Mouse (Mus musculus) yolk sac, embryonic 10.5 days (tissue): ENCODE measurements around the gene Syn3.
"Not testable (repeated sequence)": the region's sequence is repeated elsewhere in the genome, so short reads cannot be mapped to it uniquely, and the experiment has no call there.

Experiments
- DNase-seq: peaks from one replicate; pipeline ENCODE4 v3.0.0-alpha.2; 2017; ENCODE audit warnings: low spot score

The Syn3 gene

GRCm38 (mm10) chr10:86155344-86155743 is 343.4 kb downstream of the Syn3 start:
- DNase-seq: no peak

GRCm38 (mm10) chr10:86153221-86153620 is 345.5 kb downstream of the Syn3 start:
- DNase-seq: no peak

- no peak for DNase-seq
These were observed 347.3 kb downstream of the Syn3 start for GRCm38 (mm10) chr10:86151357-86151756.

DNA sequence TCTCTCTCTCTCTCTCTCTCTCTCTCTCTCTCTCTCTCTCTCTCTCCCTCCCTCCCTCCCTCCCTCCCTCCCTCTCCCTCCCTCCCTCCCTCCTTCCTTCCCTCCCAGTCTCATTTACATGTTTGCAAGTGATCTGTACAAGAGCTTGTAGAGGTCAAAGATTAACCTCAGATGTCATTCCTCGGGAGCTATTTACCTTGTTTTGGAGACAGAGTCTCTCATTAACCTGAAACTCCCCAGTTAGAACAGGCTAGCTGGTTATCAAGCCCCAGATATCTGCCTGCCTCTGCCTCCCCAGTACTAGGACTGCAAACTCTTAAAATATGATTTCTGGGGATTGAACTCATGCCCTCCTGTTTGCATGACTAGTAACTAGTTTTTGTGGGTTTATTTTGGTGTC is 348.6 kb downstream of the Syn3 start:
- peak; percentile 36 for DNase-seq

DNA sequence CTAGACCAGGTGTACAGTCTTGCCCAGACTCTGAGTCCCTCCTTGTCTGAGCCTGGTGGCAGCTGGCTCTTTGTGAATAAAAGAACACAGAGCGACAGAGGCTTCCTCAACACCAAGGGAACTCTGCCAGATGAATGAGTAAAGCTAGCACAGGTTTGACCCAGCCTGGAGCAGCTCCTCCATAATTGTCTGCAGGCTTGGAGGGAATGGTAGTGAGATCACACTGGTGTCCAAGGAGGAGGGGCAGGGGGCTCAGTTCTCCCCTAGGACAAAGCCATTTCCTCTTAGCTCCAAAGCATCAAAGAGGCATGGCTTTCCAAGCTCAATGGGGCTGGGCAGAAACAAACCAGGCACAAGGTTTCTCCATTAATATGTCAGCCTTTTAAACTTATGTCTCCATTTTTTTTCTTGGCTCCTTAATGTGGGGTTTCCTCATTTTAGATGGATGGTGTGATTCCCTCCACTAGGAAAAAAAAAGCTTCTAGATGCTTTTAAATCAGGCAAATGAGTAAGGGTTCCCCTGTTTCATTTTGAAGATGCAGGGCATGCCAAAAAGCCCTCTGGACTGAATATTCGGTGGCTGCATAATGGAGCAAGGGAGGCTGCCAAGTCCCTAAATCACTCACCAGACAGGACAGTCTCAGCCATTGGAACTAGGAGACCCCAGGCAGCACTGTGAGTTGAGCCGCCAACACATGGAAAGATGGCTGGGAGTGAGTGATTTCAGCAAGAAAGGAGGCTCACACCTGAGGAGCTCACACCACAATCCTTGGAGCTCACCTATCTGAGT is 349.5 kb downstream of the Syn3 start:
- DNase-seq: no peak

- DNase-seq: no peak
These were observed 359.5 kb downstream of the Syn3 start for GRCm38 (mm10) chr10:86139061-86139681.

DNA sequence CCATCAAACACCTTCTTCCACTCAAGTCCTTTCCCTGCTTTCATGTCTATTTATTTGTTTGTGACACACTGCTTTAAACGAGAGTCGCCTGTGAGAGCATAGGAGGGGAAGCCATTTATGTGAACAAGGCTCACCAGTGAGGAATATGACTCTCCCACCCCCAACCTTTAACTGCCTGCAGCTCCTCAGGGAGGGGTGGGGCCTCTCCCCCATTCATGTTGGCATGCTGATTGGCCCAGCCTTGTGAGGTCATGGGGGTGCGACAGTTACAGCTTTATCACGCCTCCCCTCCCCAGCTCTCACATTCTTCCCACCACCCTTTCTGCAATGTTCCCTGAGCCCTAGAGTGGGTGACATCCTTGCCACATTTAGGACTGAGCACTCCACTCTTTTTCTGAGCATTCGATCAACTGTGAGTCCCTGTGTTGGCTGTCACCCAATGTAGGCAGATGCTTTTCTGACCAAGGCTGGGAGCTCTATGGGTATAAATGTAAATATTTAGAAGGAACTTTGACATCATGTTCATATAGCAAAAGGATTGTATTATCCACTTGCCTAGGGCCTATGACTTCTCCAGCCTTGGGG is 361.0 kb downstream of the Syn3 start:
- no peak for DNase-seq

DNA sequence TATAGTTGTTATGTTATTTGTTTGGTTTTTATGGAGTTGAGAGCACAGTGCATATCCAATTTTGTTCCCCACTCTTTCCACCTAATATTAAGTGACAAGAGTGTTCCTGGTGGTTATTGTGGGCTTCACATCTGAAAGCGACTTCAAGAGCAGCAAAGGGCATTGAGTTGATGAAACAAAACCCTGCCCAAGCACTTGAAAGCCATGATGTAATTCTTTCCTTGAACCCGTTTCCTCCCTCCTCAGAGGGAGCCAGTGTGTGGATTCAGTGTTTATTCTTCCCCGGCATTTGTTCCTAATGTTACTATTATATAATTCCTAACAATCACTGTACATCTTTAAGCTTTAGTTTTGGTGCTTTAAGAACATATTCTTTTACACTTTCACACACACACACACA is 361.6 kb downstream of the Syn3 start:
- no peak for DNase-seq

DNA sequence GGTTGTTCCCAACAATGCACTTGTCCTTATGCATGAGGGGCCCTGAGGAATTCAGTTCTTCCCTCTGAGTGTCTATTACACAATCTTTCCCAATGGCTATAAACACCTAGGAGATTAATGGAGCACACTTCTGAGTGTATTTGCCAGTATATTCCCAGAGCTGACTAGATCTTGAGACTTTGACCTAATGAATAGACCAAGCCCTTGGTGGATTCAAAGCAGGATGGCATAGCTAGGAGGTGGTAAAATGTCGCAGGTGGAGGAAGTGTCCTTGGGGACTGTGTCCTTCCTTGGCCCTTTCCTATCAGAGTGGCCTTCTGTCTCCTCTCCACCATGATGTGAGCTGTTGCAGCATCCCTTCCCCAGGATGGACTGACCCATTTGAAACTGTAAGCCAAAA is 362.4 kb downstream of the Syn3 start:
- no peak for DNase-seq

GRCm38 (mm10) chr10:86134848-86135247 is 363.8 kb downstream of the Syn3 start:
- DNase-seq: no peak

DNA sequence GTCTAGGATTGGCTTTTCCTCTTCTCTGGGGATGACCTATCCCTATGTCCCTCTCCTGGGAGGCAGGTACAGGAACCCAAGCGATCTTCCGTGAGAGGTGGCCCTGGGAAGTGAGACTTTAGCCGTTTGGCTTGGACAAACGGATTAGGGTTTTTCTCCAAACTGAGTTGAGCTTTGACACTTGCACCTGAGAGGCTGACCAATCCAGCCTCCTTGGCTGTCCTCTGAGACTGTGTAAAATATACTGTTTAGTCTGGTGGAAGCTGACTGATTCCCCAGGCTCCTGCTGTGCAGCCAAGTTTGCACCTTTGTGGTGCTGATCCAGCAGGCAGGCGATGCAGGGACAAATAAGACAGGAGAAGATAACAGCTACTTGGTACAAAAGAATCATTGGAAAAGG is 364.4 kb downstream of the Syn3 start:
- DNase-seq: no peak

GRCm38 (mm10) chr10:86132420-86132956 is 366.2 kb downstream of the Syn3 start:
- no peak for DNase-seq

DNA sequence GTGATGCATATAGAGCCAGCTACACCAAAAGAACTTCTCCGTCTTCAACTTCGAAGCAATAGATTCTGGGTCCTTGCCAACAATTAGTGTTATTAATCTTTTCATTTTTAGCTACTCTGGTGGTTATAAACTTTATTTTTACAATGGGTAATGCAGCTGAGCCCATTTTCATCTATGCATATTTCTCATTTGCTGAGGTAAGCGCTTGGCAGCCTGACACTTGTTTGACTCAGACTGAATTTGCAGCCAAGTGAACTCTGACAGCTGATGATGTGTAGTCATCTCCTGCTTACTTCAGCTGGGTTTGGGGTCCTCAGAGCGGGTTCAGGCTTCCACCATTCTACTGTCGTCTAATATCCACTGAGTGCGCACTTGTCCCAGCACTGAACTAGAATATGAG is 369.6 kb downstream of the Syn3 start:
- no peak for DNase-seq

- DNase-seq: no peak
These were observed 372.2 kb downstream of the Syn3 start for GRCm38 (mm10) chr10:86126478-86126877.

DNA sequence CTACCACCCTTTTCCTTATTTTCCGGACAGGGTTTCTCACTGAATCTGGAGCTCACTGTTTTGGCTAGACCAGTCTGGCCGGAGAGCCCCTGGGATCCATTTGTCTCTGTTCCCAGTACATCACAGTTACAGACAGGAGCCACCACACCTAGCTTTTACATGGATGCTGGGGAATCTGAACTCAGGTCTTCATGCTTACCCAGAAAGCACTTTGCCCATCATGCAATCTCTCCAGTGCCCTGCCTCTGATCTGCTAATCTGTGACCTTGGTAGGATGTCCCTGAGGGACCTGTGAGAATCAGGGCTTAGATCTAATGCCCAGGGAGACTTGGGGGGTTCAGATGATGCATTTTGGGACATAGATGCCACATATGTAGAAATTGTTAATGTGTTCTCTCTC is 373.3 kb downstream of the Syn3 start:
- no peak for DNase-seq

GRCm38 (mm10) chr10:86124115-86124514 is 374.6 kb downstream of the Syn3 start:
- DNase-seq: no peak

- DNase-seq: no peak
These were observed 375.5 kb downstream of the Syn3 start for GRCm38 (mm10) chr10:86123224-86123623.

DNA sequence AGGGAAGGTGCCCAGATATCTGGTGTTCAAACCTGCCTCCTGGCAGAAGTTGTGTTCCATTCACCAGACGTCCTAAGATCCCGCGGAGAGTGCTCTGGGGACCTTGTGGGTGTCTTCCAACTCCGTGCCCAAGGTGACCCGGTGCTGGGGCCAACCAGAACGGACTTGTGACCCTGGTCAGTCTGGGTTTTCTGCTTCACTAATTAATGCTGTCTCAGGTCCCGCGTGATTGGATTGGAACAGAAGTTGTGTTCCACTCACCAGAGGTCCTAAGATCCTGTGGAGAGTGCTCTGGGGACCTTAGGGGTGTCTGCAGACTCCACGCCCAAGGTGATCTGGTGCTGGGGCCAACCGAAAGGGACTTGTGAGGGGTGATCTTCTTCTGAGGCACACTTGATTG is 376.2 kb downstream of the Syn3 start:
- not testable (repeated sequence) for DNase-seq

GRCm38 (mm10) chr10:86116268-86116667 is 382.4 kb downstream of the Syn3 start:
- DNase-seq: no peak

DNA sequence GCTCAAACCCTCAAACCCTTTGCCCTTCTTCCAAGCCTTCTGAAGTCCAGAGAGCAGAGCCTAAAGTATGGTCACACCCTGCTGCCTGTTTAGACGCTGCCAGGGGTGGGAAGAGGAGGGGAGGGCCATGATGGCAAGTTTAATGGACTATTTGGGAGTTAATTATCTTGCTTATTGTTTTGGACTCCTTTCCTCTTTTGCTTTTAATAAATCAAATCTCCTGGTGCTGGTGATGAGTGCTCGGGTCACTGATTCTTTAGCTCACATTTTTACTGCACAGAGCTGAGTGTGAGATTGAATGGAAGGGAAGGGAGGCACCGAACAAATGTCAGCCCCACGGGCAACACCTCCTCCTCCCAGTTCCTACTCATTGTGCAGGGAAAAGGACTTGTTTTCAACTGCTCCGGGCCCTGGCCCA is 384.3 kb downstream of the Syn3 start:
- DNase-seq: no peak

DNA sequence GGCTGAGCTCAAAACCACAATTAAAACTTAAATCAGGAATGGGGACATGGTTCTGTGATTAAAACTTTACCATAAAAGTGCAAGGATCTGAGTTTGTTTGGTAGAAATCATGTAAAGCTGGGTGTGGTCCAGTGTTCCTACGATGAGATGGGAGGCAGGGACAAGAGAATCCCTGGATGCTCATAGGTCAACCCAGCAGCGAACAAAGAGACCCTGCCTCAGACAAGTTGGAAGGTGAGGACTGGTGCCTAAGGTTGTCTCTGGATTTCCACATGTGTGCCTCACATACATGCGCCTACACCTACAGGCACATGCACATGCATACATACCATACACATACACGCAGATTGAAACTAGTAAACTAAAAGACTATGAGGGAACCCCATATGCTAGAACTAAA is 389.9 kb downstream of the Syn3 start:
- DNase-seq: no peak

- no peak for DNase-seq
These were observed 391.0 kb downstream of the Syn3 start for GRCm38 (mm10) chr10:86107681-86108080.

DNA sequence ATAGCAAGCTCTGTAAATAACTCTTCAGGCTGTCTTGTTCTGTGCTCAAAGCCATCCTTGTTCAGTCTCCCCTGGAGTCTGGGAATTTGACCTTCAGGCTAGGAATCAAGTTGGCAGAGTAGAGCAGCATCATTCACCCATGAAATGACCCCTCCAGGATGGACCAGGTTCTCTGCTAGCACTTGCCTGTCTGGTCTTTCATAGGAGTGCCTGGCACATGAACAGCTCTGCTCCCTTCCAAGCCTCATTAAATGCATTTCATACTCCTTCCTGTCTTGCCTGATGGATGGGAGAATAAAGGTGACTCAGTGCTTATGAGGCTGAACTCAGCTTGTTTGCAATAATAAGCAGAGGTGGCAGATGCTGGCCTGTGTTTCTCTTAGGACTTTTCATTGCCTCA is 394.7 kb downstream of the Syn3 start:
- no peak for DNase-seq
